Mouse (Mus musculus) cerebellum, adult 2 months (tissue): ENCODE results near the gene D1Ertd622e.

Experiments used
- CTCF ChIP-seq: fragments of 200-500 bp; IDR thresholded peaks from 2 replicates; pipeline ENCODE4 v1.5.1; 2011; ENCODE audit warnings: low read depth, mild to moderate bottlenecking, control low read depth, low read length, moderate library complexity, borderline replicate concordance; ENCODE audit not compliant: insufficient read depth
- POLR2A ChIP-seq: fragments of 200-500 bp; IDR thresholded peaks from 2 replicates; pipeline ENCODE4 v1.6.1; 2011; ENCODE audit warnings: low read length, control low read depth, borderline replicate concordance; ENCODE audit not compliant: insufficient read depth

- no peak for TF ChIP-seq POLR2A
- TF ChIP-seq CTCF = no peak
Measured at GRCm38 (mm10) chr1:97583085-97583484, 78.8 kb downstream of the D1Ertd622e start.
